Mouse (Mus musculus) thymus, adult 2 months (tissue): ENCODE results near the gene Slc16a9.

ENCODE experiments used
- CTCF ChIP-seq: fragments of 200-500 bp; IDR thresholded peaks from 2 replicates; pipeline ENCODE4 v1.5.1; 2012; ENCODE audit warnings: mild to moderate bottlenecking, control low read depth, low read length, moderate library complexity, borderline replicate concordance; ENCODE audit not compliant: control insufficient read depth, poor library complexity, insufficient read depth; ENCODE audit errors: extremely low read depth
- POLR2A ChIP-seq: fragments of 200-500 bp; IDR thresholded peaks from 2 replicates; pipeline ENCODE4 v1.6.1; 2012; ENCODE audit warnings: mild to moderate bottlenecking, low read length, control low read depth, moderate library complexity; ENCODE audit not compliant: control insufficient read depth, poor library complexity, insufficient read depth; ENCODE audit errors: extremely low read depth

GRCm38 (mm10) chr10:70328139-70328538, 83.2 kb downstream of the Slc16a9 start:
- TF ChIP-seq CTCF (no peak), POLR2A (no peak)
